In genomic region chr2:164635266-164635665, GRCm38 (mm10) we compare ENCODE assay signal across 19 mouse cellular contexts. TPM values are rescaled to one million over a fixed set of nuclear protein-coding genes. Genes with fewer than 3 reads are reported as not detected.
DNase-seq lines count a peak whose midpoint lies in the region; ATAC-seq and TF ChIP-seq lines count a peak whose summit lies in the region.
"Had no signal": no experiment of that assay in that cellular context is flagged by ENCODE, and none has a peak within 500 bp of the region (broad histone marks: within the 10 kb centered on the region; RNA-seq: fewer than 3 reads in every experiment).

No protein-coding gene starts in this region.

- no peaks in the 10 kb centered on the region for H3K36me3 ChIP-seq in kidney, embryonic 14.5 days (ENCODE audit: control insufficient read depth, insufficient read depth, low read length)
- H3K36me3 ChIP-seq in stomach, postnatal 0 days (ENCODE audit: control insufficient read depth, insufficient read depth, low read length) = no peaks in the 10 kb centered on the region
- H3K36me3 ChIP-seq: heart, embryonic 15.5 days; liver, embryonic 15.5 days; midbrain, embryonic 13.5 days; neural tube, embryonic 13.5 days had no signal

- H3K4me2 ChIP-seq in kidney, embryonic 14.5 days (replicated peaks; ENCODE audit: low read depth, low read length) = no peak overlapping the region
- H3K4me2 ChIP-seq in stomach, postnatal 0 days (replicated peaks; ENCODE audit: low read depth) = no peak overlapping the region
- H3K4me2 ChIP-seq: heart, embryonic 15.5 days; hindbrain, embryonic 14.5 days; liver, embryonic 15.5 days; midbrain, embryonic 13.5 days; neural tube, embryonic 13.5 days had no signal

- DNase-seq in kidney, adult 9 months = peak; percentile 7
- DNase-seq in thymus, postnatal 25 days = peak; percentile 7
- DNase-seq in thymus, postnatal 4 days = no peak
- DNase-seq in embryo, embryonic 10 days (ENCODE audit: low spot score) = peak; percentile 25
- no peak for DNase-seq in stomach, postnatal 0 days (ENCODE audit: low spot score)
- DNase-seq in adipocyte (ENCODE audit: low spot score) = no peak
- DNase-seq in frontal cortex, postnatal 36 days (ENCODE audit: low spot score in 2 of 2) = no peak
- DNase-seq: adrenal gland, adult 8-10 months; gastrocnemius, adult 2 months; right cerebral cortex, postnatal 25 days had no signal

- H3K9ac ChIP-seq in kidney, embryonic 14.5 days (ENCODE audit: low read depth, low read length) = no peak overlapping the region
- no peak overlapping the region for H3K9ac ChIP-seq in stomach, postnatal 0 days (ENCODE audit: low read length)
- H3K9ac ChIP-seq: heart, embryonic 15.5 days; hindbrain, embryonic 14.5 days; liver, embryonic 15.5 days; midbrain, embryonic 13.5 days; neural tube, embryonic 13.5 days had no signal

- no peaks in the 10 kb centered on the region for H3K9me3 ChIP-seq in kidney, embryonic 14.5 days (ENCODE audit: control insufficient read depth, low read length)
- H3K9me3 ChIP-seq in stomach, postnatal 0 days (ENCODE audit: control insufficient read depth, low read length) = no peaks in the 10 kb centered on the region
- H3K9me3 ChIP-seq: heart, embryonic 15.5 days; liver, embryonic 15.5 days; midbrain, embryonic 13.5 days; neural tube, embryonic 13.5 days had no signal

- no peak for ATAC-seq in kidney, embryonic 14.5 days (ENCODE audit: low FRiP score, low TSS enrichment)
- no peak for ATAC-seq in stomach, postnatal 0 days (ENCODE audit: low FRiP score, low TSS enrichment)
- ATAC-seq: midbrain, embryonic 13.5 days had no signal

- peak; percentile 53 for TF ChIP-seq CTCF in stomach, postnatal 0 days (IDR thresholded peaks at IDR 0.05; ENCODE audit: low read depth)

- H3K27me3 ChIP-seq in kidney, embryonic 14.5 days (ENCODE audit: control insufficient read depth, insufficient read depth, low read length) = no peaks in the 10 kb centered on the region
- H3K27me3 ChIP-seq in stomach, postnatal 0 days (ENCODE audit: control insufficient read depth, insufficient read depth, low read length) = no peaks in the 10 kb centered on the region
- H3K27me3 ChIP-seq: heart, embryonic 15.5 days; liver, embryonic 15.5 days; midbrain, embryonic 13.5 days; neural tube, embryonic 13.5 days had no signal

- H3K27ac ChIP-seq in kidney, embryonic 14.5 days (ENCODE audit: low read depth, low read length) = no peak overlapping the region
- H3K27ac ChIP-seq in stomach, postnatal 0 days (replicated peaks) = no peak overlapping the region
- H3K27ac ChIP-seq: gastrocnemius, adult 2 months; heart, embryonic 15.5 days; hindbrain, embryonic 14.5 days; liver, embryonic 15.5 days; midbrain, embryonic 13.5 days; neural tube, embryonic 13.5 days had no signal

- H3K4me3 ChIP-seq in kidney, embryonic 14.5 days (ENCODE audit: low read length) = no peak overlapping the region
- H3K4me3 ChIP-seq in stomach, postnatal 0 days (ENCODE audit: low read depth, low read length) = no peak overlapping the region
- H3K4me3 ChIP-seq: gastrocnemius, adult 2 months; heart, embryonic 15.5 days; liver, embryonic 15.5 days; midbrain, embryonic 13.5 days; neural tube, embryonic 13.5 days had no signal

- H3K4me1 ChIP-seq in kidney, embryonic 14.5 days (ENCODE audit: control insufficient read depth, insufficient read depth, low read length) = no peaks in the 10 kb centered on the region
- H3K4me1 ChIP-seq in stomach, postnatal 0 days (replicated peaks; ENCODE audit: control insufficient read depth, insufficient read depth) = no peaks in the 10 kb centered on the region
- H3K4me1 ChIP-seq: heart, embryonic 15.5 days; liver, embryonic 15.5 days; midbrain, embryonic 13.5 days; neural tube, embryonic 13.5 days had no signal

- no peak for TF ChIP-seq EP300 in stomach, postnatal 0 days (optimal IDR thresholded peaks at IDR 0.05)

- WGBS in kidney, embryonic 14.5 days = 78% methylated on average over 9 of the region's 9 CpGs
- WGBS in stomach, postnatal 0 days = 75% methylated on average over 9 of the region's 9 CpGs

RNA-seq across cellular contexts. Expression of gene Wfdc16, which starts 3.3 kb away (rescaled TPM):
- not detected in 2 replicates for polyA plus RNA-seq in kidney, embryonic 14.5 days (2014; fragmentation: Nextera tagmentation; extraction: Ambion mirVana)
- not detected in 2 replicates for polyA plus RNA-seq in stomach, postnatal 0 days (2015; fragmentation: Nextera tagmentation; extraction: Ambion mirVana)
- polyA plus RNA-seq: forebrain, embryonic 11.5 days; heart, embryonic 15.5 days; hindbrain, embryonic 14.5 days; large intestine, adult 2 months; liver, embryonic 15.5 days; midbrain, embryonic 13.5 days; neural tube, embryonic 13.5 days; stomach, embryonic 14.5 days had no signal

RNA-seq across cellular contexts. Expression of gene Wfdc10, which starts 20.6 kb away (rescaled TPM):
- polyA plus RNA-seq in kidney, embryonic 14.5 days (2014; fragmentation: Nextera tagmentation; extraction: Ambion mirVana) = not detected in 2 replicates
- 12.2 and 12.6 TPM in 2 replicates for polyA plus RNA-seq in stomach, postnatal 0 days (2015; fragmentation: Nextera tagmentation; extraction: Ambion mirVana)
- polyA plus RNA-seq: forebrain, embryonic 11.5 days; hindbrain, embryonic 14.5 days; large intestine, adult 2 months; liver, embryonic 15.5 days; midbrain, embryonic 13.5 days; neural tube, embryonic 13.5 days had no signal

RNA-seq across cellular contexts. Expression of gene Wfdc9, which starts 21.1 kb away (rescaled TPM):
- not detected in 2 replicates for polyA plus RNA-seq in kidney, embryonic 14.5 days (2014; fragmentation: Nextera tagmentation; extraction: Ambion mirVana)
- polyA plus RNA-seq in stomach, postnatal 0 days (2015; fragmentation: Nextera tagmentation; extraction: Ambion mirVana) = 0.58 TPM in 1 of 2 replicates, not detected in the other
- polyA plus RNA-seq: forebrain, embryonic 11.5 days; heart, embryonic 15.5 days; hindbrain, embryonic 14.5 days; large intestine, adult 2 months; liver, embryonic 15.5 days; midbrain, embryonic 13.5 days; neural tube, embryonic 13.5 days; stomach, embryonic 14.5 days had no signal

RNA-seq across cellular contexts. Expression of gene Wfdc8, which starts 21.8 kb away (rescaled TPM):
- not detected in 2 replicates for polyA plus RNA-seq in kidney, embryonic 14.5 days (2014; fragmentation: Nextera tagmentation; extraction: Ambion mirVana)
- not detected in 2 replicates for polyA plus RNA-seq in stomach, postnatal 0 days (2015; fragmentation: Nextera tagmentation; extraction: Ambion mirVana)
- polyA plus RNA-seq: forebrain, embryonic 11.5 days; heart, embryonic 15.5 days; hindbrain, embryonic 14.5 days; large intestine, adult 2 months; liver, embryonic 15.5 days; midbrain, embryonic 13.5 days; neural tube, embryonic 13.5 days; stomach, embryonic 14.5 days had no signal

RNA-seq across cellular contexts. Expression of gene Wfdc6b, which starts 21.9 kb away (rescaled TPM):
- polyA plus RNA-seq in kidney, embryonic 14.5 days (2014; fragmentation: Nextera tagmentation; extraction: Ambion mirVana) = not detected in 2 replicates
- not detected in 2 replicates for polyA plus RNA-seq in stomach, postnatal 0 days (2015; fragmentation: Nextera tagmentation; extraction: Ambion mirVana)
- polyA plus RNA-seq: forebrain, embryonic 11.5 days; heart, embryonic 15.5 days; hindbrain, embryonic 14.5 days; large intestine, adult 2 months; liver, embryonic 15.5 days; midbrain, embryonic 13.5 days; neural tube, embryonic 13.5 days; stomach, embryonic 14.5 days had no signal

Comparison
In these comparisons a context has a peak if more than half of its experiments do, and no peak if none do; other contexts are left out.
1. DNase-seq: peak in kidney, adult 9 months (single experiment), thymus, postnatal 25 days (single experiment) and embryo, embryonic 10 days (single experiment); none in thymus, postnatal 4 days (single experiment), stomach, postnatal 0 days (single experiment), adipocyte (single experiment) and frontal cortex, postnatal 36 days (0 of 2).
2. RNA of gene Wfdc10, which starts 20.6 kb away (polyA plus RNA-seq): 12.2 to 12.6 TPM in stomach, postnatal 0 days; not detected in kidney, embryonic 14.5 days; every median in the first group is over 10 times any median in the second.